Mouse (Mus musculus): Measurements from ENCODE around the gene Elmo1. TPM values are rescaled to one million over a fixed set of nuclear protein-coding genes. Genes with fewer than 3 reads are reported as not detected.

Elmo1 gene
- total RNA-seq, 2 experiments from 2014 or later = 61.7 to 75.4 TPM

DNA sequence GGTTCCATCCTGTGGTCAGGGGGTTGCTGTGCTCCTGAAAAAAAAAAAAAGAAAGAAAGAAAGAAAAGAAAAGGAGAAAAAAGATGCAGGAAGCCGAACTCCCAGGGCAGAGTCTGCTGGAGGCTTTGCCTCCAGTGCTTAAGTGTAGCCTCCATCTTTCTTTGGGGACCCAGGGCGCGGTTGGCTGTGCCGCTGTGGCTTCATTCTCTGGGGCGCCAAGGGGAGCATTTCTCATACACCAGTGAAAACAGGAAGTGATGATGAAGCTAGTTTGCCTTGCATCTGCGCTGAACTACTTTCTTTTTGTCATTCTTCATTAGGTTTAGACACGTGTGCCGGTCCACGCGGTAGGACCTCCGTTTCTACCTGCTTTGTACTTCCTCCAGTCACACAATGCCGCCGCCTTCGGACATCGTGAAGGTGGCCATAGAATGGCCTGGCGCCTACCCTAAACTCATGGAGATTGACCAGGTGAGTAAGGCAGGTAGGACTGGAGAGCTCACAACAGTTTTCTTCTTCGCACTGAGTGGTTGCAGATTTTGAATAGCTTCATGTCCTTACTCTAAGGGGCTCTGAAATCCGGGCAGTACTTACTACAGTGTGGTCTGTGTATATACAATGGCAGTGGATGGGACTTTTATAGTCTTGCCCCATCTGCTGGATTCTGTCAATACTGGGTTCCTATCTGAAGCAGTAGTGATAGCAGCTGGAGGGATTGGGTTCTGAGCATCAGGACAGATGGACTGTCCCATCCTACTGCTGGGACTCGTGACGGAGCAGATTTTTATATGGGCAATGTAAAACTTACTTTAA is 94.8 kb downstream of the Elmo1 start:
- intact Hi-C loops (cut with DNase I) = no loop called here
- DNase-seq (ENCODE audit: low spot score in 2 of 2) = no peak

DNA sequence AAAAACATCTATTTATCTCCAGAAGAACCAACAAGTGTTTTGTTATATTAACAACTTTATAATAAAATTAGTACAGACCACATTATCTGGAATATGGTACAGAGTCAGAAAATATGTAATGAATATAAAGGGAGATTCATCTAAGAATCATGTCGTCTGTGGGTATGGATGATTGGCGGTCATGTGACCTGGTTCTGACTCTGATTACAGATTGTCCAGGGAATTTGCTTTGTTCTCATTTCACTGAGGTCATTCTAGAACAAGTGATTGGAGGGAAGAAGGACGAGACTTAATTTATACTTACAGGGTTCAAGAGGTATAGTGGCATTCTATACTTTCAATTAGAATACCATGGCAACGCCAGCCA is 95.4 kb downstream of the Elmo1 start:
- intact Hi-C loops (cut with DNase I) = no loop called here
- DNase-seq (ENCODE audit: low spot score in 2 of 2) = no peak

DNA sequence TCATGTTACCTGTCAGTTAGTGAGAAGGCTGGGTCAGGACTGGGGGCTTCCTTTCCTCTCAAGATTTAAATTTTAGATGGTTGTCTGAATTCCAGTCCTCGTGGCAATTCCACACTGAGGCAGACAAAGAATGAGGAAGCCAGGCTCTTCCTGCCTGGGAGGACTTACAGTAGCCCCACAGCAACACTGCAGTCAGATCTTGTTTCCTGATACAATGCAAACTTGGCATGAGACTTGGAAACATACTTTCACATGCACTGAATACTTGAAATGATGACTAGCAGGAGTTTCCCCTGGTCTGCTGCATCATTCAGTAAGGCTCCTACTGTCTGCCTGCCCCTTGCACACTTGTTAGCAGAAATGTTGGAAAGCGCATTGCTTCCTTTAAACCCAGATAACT is 97.3 kb downstream of the Elmo1 start:
- no peak for DNase-seq (ENCODE audit: low spot score in 2 of 2)
- intact Hi-C loops (cut with DNase I) = no loop called here

DNA sequence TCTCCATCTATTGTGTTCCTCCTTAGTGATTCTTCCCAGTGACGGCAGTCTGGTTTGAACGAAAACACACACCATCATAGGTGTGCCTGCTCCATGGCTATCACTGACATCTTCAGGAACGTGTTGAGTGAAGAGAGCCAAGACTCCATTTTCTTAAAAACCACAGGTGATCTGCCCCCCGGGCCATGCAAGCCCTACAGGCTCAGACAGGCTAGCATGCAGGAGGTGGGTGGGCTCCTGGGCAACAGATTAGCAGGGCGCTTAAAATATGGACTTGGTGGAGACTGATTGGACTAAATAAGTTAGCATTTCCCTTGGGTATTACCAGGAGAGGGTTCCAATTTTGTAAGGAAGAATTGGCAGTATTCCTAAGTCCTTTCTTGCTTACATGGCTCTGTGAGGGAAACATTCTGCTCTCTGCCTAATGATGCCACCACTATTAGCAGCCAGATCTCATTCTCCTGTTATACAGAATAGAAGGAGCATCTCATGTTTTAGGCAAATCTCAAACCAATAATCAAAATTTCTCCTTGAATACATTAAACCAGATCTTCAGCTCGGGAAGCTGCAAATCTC is 101.7 kb downstream of the Elmo1 start:
- no peak for DNase-seq (ENCODE audit: low spot score in 2 of 2)
- intact Hi-C loops (cut with DNase I) = no loop called here

DNA sequence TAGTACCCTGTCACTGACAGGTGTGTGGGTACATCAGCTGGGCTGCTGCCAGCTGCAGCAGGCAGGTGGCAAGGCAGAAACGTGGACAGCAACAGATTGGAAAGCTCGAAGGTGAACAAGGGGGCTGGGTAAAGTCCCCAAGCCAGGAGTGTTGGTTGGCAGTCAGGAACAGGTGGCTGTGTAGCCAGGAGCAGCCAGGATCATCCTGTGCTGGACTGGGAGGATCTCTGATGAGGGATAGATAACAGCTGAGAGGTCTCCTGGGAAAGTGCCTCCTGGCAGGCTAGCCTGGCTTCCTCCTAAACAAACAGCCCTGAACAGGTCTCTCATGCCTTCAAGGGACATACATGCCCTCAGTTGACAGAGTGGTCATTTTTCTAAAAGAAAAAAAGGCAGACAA is 110.2 kb downstream of the Elmo1 start:
- intact Hi-C loops (cut with DNase I) = no loop called here
- DNase-seq (ENCODE audit: low spot score in 2 of 2) = no peak

DNA sequence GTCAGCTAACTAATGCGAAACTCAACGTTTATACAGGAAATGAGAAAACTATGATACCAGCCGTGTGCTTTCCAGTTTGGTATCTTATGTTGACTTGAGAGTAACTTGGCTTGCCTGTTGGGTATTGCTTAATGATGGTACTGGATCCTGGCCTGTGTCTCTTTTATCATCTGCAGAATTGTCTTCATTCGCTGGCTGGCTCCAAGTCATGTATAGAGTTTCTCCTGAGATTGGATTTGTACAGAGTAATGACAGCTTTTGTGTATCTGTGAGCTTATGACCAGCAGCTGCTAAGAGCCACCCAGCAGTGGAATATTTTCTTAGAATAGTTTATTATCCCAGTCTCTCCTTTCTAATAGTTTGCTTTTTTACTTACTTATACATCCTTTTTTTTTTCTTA is 112.2 kb downstream of the Elmo1 start:
- DNase-seq (ENCODE audit: low spot score in 2 of 2) = no peak
- intact Hi-C loops (cut with DNase I) = no loop called here

DNA sequence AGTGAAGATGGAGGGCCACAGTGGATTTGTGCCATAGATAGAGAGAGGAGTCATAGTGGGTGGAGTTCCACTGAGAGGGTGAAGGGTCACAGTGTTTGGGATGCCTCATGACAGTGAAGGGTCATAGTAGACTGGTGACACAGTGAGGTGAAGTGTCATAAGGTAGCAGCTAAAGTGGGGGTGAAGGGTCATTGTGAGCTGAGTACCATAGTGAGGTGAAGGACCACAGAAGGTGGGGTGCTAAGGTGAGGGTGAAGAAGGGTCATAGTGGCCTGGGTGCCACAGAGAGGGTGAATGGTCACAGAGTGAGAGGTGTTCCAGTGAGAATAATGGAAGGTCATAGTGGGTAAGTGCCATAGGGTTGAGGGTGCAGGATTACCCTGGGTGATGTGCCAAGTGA is 113.8 kb downstream of the Elmo1 start:
- DNase-seq (ENCODE audit: low spot score in 2 of 2) = no peak
- intact Hi-C loops (cut with DNase I) = no loop called here

DNA sequence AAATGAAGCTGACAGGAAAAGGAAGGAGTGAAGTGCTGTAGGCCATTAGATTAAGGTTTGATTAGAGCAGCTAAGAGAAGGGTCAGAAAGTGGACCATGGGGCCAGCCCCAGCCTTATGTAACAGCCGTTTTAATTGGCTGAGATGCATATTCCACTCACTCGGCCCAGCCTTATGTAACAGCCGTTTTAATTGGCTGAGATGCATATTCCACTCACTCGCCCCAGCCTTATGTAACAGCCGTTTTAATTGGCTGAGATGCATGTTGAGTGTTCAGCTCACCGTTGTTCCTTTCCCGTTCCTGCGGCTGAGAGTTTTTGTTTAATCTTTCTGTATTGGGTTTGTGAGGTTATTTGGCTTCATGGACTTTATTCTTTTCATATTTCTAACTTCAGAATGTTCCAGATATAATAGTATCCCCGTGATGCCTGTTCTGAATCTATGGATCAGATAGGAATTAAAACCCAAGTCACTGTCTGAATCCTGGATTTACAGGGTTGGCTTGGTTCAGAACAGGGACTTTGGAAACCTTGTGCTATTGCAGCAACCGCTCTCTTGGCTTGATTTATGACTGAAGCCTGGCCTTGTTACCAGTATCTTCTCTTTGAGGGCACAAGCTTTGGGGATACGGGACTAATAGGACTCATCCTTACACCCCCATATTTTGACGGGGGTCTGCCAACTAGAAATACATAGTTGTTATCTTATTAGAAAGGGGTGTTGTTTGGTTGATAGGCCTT is 114.8 kb downstream of the Elmo1 start:
- DNase-seq (ENCODE audit: low spot score in 2 of 2) = no peak
- intact Hi-C loops (cut with DNase I) = no loop called here

DNA sequence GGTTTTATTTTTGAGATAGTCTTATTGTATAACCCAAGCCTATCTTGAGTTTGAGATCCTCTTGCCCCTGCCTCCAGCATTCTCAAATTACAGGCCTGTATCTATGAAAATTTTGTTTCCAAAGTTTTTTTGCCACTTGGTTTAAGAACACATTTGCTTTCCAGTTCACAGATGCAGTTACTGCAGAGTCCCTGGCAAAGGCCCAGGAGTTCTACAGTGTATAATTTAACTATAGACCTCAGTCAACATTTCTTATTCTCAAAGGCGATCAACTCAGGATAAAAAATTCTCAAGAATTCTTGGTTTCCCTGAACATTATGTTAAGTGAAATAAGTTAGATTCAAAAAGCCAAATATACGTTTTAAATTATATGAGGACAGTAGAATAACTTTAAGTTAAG is 115.3 kb downstream of the Elmo1 start:
- DNase-seq (ENCODE audit: low spot score in 2 of 2) = no peak
- intact Hi-C loops (cut with DNase I) = no loop called here

DNA sequence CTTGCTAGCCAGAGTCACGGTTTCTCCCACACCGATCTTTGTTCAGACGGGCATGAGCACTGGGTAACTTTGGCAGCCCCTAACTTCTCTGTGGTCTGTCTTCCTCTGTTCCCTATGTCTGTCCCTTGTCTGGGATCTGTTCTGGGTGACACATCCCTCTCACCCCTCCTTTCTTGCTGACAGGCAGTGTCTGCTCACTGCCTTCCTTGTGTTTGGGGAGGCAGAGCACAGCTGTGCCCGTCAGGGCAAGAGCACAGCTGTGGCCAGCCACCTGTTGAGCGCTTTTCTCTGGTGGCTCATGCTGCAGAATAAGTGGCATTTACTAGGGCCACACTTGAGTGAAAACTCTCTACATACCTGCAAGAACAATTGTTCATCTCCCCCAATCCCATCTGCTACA is 116.7 kb downstream of the Elmo1 start:
- no peak for DNase-seq (ENCODE audit: low spot score in 2 of 2)
- intact Hi-C loops (cut with DNase I) = no loop called here

DNA sequence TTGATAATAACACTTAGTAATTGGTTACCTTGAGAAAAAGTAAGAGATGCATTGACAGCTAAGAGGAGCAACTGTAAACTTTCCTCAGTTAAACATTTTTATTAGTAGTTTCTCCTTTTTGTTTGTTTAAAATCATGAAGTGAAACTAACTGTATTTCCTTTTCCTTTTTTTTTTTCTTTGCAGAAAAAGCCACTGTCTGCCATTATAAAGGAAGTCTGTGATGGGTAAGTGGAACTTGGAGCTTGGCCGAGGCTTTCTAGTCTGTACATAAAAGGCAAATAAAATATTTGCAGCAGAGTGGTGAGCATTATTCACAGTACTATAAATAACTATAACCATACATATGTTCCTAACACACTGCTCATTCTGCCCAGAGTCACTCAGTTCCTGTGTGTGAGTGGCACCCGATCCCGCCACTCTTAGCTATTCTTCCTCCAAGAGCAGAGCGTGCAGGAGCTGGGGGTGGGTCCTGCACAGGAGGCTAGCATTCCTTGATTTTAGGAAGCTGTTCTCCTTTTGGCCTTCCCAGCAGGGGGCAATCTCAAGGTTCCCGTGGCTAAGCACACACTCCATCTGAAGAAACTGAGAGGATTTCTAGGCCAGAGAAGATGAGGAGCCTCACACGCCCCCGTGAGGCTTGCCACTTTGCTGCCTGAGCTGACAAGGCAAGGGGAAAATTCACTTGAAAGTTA is 117.7 kb downstream of the Elmo1 start:
- intact Hi-C loops (cut with DNase I) = no loop called here
- no peak for DNase-seq (ENCODE audit: low spot score in 2 of 2)

DNA sequence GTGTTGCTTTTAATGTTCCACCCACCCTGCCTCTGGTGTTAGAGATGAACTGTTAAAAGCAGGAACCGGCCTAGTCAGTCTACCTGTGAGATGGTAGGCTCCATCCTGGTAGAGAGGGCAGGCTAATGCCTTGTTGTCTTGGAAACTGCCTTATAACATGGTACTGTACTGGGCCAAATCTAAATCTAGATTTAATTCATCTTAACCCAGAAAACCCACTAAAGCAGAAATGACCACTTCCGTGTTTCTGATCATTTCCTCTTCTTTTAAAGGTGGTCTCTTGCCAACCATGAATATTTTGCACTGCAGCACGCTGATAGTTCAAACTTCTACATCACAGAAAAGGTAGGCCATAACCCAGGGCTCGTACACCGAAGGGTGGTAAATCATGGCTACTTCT is 118.5 kb downstream of the Elmo1 start:
- no peak for DNase-seq (ENCODE audit: low spot score in 2 of 2)
- intact Hi-C loops (cut with DNase I) = no loop called here

DNA sequence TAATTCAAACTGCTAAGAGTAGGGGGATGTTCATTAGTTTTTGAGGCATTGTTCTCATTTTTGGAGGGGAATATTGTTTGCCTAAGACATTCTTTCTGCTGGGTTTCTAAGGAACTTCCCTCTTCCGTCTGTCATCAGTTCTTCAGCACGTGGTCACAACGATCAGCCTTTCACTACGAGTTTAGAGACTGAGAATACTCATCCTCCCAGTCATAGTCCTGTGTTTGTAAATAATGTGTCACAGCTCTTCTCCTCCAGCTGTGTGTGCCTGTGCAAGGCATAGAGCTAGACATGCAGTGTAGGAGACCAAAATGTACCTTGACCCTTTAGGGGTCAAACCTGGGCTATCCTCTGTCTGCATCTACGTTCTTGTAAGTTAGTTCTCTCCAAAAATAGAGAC is 121.4 kb downstream of the Elmo1 start:
- DNase-seq (ENCODE audit: low spot score in 2 of 2) = no peak
- intact Hi-C loops (cut with DNase I) = no loop called here

DNA sequence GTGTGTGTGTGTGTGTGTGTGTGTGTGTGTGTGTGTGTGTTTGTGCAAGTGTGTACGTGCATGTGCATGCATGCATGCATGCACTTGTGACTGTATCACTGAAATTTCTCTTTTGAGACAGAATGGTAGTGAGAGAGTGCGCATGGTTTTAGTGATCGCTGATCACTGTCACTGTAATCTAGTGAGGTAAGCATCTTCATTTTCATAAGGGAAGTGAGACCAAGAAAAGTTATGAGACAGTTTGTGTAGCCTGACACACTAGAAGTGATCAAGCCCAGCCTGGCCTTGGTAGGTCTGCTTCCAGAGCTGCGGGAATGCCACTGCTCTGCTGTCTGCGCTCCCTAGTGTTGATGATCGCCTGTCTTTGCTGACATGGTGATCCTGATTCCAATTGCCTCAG is 122.3 kb downstream of the Elmo1 start:
- DNase-seq (ENCODE audit: low spot score in 2 of 2) = no peak
- intact Hi-C loops (cut with DNase I) = no loop called here

DNA sequence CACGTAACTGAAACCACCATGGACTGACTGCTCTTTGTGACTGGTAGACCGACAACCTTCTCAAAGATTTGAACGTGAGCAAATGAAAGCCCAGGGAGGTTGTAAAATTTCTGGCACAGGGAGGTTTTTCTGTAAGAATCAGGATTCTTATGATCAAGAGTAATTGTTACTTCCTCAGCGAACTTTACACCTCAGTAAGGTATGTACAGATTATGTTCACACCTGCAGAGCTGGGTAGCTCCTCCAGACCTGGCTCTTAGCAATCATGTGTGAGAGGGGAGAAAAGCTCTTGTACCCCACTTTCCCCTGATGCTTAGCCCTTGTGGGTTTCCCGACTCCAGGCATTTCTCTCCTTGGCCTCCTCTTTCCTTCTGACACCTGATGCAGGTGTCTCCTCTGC is 123.5 kb downstream of the Elmo1 start:
- intact Hi-C loops (cut with DNase I) = no loop called here
- DNase-seq (ENCODE audit: low spot score in 2 of 2) = no peak

DNA sequence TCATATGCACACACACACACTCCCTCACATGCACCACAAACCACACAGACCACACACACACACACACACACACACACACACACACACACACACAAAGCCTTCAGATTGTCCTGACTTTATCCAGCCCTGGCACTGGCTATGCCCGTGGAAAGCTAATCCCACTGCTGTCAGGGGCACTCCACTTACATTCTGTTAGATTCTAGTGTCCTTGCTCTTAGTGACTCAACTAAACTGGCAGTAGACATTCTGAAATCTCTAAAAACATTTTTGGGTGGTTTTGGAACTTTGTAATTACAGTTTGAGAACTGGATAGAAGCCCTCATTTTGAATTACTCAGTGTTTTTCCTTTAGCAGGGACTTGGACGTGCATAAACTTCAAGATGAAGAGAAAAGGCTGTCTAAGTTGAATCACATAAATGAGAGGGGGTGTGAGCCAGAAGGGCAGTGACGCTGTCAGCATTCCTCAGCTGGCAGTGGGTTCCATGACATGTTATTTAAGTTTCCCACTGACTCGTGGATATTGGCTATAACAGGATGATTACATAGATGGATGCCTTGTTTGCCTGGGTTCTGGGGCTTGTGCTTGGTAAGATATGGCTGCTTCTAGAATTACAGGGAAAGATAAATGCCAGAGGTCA is 127.2 kb downstream of the Elmo1 start:
- DNase-seq (ENCODE audit: low spot score in 2 of 2) = no peak
- intact Hi-C loops (cut with DNase I) = no loop called here

DNA sequence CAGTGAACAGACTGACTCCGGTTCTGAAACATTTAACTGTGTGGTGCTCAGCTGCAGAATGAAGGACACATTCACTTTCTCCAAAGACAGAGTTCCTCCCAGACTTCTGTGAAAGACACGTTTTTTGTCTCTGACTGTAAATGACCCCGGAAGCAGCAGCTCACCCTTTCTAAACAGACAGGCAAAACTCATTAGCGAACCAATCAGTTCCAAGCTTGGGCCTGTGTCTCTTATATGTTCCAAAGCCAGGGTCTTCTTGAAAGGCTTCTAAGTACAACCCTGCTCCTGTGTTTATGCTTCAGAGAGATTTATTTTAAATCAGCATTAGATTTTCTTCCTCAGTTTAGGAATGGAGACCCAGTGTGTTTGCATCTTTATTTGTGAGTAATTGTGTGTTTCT is 127.7 kb downstream of the Elmo1 start:
- intact Hi-C loops (cut with DNase I) = no loop called here
- no peak for DNase-seq (ENCODE audit: low spot score in 2 of 2)

DNA sequence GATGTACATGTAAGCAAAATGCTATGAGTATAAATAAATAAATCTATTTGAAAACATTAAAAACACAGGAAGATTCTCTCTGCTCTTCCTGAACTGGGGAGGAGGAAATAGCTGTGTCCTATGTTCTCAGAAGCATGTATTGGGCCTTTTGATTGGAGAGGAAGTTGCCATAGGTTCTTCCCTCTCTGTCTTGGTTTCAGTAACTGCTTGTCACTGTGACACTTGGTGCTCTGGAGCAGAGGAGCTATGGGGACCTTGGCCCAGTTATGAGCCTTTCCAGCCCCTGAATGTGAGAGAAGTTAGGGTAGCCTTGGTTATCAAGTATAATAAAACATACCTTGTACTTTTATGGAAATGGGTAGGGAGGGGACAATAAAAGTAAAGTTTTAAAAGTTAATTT is 130.0 kb downstream of the Elmo1 start:
- intact Hi-C loops (cut with DNase I) = no loop called here
- no peak for DNase-seq (ENCODE audit: low spot score in 2 of 2)

DNA sequence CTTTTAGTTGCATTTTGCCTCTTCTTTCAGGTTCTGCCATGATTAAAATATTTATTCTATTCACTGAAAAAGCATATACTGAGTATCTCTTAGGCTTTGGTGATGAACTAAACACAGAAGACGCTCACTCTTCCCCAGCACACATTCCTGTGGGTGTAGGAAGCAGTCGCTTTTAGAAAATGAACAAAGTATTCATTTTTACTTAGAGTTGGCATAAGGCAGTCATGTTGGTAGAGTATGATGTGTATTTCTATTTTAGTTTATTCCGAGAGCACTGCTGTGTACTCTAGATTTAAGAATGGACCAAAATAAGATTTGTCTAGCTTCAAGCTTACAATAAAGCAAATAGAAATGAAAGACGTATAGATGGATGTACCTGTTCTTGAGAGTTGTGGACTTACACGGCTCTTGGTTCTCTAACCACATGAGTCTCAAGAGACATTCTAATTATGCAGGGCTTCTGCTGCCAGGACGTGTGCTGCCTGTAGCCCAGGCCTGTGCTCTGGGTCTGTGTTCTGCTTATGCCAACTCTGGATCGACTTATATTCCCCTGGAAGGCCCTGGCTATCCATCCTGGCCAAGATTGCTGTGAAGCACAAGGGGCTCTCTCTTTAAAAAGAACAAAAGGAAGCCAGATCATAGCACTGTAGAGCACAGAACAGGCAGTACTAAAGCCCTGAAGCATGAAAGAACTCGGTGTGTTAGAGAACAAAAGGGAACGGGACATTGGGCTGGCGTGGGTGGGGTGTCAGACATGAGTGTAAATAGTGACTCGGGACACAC is 137.7 kb downstream of the Elmo1 start:
- peak in 1 of 2 experiments; percentile 14 for DNase-seq (ENCODE audit: low spot score in 2 of 2)
- intact Hi-C loops (cut with DNase I) = no loop called here
